Mouse (Mus musculus): ENCODE data around the gene Mospd2. TPM values are rescaled to one million over a fixed set of nuclear protein-coding genes. Genes with fewer than 3 reads are reported as not detected.
A peak's percentile ranks its signal among the peaks of the same experiment; 100 is the strongest.

Mospd2 gene
- total RNA-seq (2014; rRNA removed) (18.6 and 22.3 TPM in 2 replicates), polyA plus RNA-seq (2015; fragmentation: Nextera tagmentation; extraction: Ambion mirVana) (9.3 and 10.0 TPM in 2 replicates)

DNA sequence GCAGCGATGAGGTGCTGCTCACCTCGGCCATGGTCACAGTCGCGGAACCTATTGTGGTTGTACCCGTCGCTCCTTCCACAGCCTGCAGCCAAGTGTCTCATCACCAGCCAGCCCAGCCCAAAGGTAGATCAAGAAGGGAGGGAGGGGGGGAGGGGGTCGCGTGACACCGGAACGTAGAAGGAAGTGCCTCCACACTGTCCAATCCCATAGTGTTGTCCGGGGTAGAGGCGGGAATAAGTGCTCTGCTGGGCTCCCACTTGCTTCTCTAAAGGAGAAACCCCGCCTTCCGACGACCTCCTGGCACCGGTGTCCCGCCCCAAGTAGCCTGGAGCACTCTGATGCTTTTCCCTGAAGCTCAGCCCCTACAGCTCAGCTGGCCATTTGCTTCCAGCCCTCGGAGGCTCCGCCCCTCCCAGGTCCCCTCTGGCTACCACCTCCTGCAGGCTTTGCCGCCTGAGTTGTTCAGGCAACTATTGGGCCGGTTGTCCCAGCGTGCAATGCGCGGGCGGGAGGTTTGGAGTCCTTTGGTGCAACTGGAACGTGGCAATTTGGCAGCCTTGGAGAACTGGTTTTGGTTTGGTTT is at the start of gene Mospd2, which contains the start of gene Fancb:
TSS of gene Mospd2 (minus strand) at position 183 of the 583 bp plus-strand sequence.
TSS of gene Fancb (plus strand) at position 400 of the 583 bp plus-strand sequence.
- no peaks in the 10 kb centered on the region for H3K4me1 ChIP-seq (ENCODE audit: insufficient read depth, low read length)
- 24% methylated on average over 25 of the region's 26 CpGs for WGBS
- no peaks in the 10 kb centered on the region for H3K36me3 ChIP-seq (ENCODE audit: insufficient read depth, low read length)
- DNase-seq (ENCODE audit: low spot score) (peak; percentile 90), ATAC-seq (ENCODE audit: low FRiP score) (peak; percentile 99)
- peak within 1 kb of the TSS; percentile 51 for H3K4me2 ChIP-seq (ENCODE audit: low read depth, low read length, poor library complexity, severe bottlenecking)
- H3K27ac ChIP-seq (ENCODE audit: low read depth, low read length): 0 out of 2 replicates have a peak within 1 kb of the TSS, but pooled peaks have one; percentile 26
- peak; percentile 1; the same call in 1 of the 2 replicates for TF ChIP-seq CTCF (IDR thresholded peaks at IDR 0.05)
- H3K9ac ChIP-seq (replicated peaks; ENCODE audit: low read length, poor library complexity, severe bottlenecking): peak within 1 kb of the TSS; percentile 54; the same call in 1 of the 2 replicates
- no peaks in the 10 kb centered on the region; the same call in 1 of the 2 replicates for H3K27me3 ChIP-seq (ENCODE audit: insufficient read depth, low read length)
- H3K9me3 ChIP-seq (ENCODE audit: low read length): no peaks in the 10 kb centered on the region
- H3K4me3 ChIP-seq (ENCODE audit: low read depth, low read length): peak within 1 kb of the TSS; percentile 51

DNA sequence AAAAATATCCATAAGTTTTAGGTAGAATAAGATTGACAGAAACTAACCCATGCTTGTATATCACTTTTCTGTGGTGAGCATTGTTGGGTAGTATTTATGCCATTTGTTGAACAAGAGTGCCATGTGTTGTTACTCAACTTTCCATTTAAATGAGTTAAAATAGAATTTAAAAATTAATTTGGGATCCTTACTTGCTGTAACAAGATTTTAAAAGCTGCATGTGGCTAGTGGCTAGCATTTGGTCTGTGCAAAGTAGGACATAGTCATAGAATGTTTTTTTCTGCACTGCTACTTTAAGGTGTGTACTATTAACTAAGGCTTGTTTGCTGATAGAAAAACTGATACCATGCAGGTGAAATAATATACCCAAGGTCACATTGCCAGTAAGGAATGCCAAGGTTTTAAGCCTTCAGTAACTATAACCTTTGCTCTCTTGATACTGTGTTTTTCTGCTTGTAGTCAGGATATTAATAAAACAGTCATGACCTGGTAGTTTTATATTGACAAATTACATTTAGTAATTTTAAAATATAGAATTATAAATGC is 24.7 kb upstream of the Mospd2 start, which contains the start of gene Gm17604:
TSS of gene Gm17604 (minus strand) at position 51 of the 546 bp plus-strand sequence.
- H3K4me3 ChIP-seq (ENCODE audit: low read depth, low read length): no peak within 1 kb of the TSS
- H3K4me2 ChIP-seq (ENCODE audit: low read depth, low read length, poor library complexity, severe bottlenecking): no peak within 1 kb of the TSS
- no peaks in the 10 kb centered on the region for H3K4me1 ChIP-seq (ENCODE audit: insufficient read depth, low read length)
- H3K27me3 ChIP-seq (ENCODE audit: insufficient read depth, low read length): no peaks in the 10 kb centered on the region
- no peak for DNase-seq (ENCODE audit: low spot score)
- no peaks in the 10 kb centered on the region for H3K9me3 ChIP-seq (ENCODE audit: low read length)
- H3K9ac ChIP-seq (replicated peaks; ENCODE audit: low read length, poor library complexity, severe bottlenecking): no peak within 1 kb of the TSS
- TF ChIP-seq CTCF (IDR thresholded peaks at IDR 0.05): no peak
- no peaks in the 10 kb centered on the region for H3K36me3 ChIP-seq (ENCODE audit: insufficient read depth, low read length)
- no peak for ATAC-seq (ENCODE audit: low FRiP score)
- H3K27ac ChIP-seq (ENCODE audit: low read depth, low read length): no peak within 1 kb of the TSS

DNA sequence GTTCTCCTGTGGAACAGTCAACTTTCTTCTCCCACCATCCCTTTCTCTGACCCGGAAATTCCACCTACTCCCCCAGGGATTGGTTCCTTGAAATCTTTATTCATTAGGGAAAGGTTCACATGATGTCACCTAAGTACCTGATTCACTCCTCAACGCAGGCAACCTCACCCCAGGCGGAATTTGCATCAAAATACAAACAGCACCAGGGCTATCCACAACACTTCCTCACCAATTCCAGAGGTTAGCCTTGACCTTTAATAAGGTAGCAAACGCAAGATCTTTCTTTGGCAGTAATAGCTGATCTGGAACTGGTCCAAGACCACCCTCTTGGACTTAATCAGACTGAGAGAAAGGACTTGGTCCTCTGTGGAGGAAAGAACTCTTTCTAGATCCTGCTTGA is 23.0 kb upstream of the Mospd2 start:
- no peak overlapping the region for H3K4me2 ChIP-seq (ENCODE audit: low read depth, low read length, poor library complexity, severe bottlenecking)
- no peak overlapping the region for H3K9ac ChIP-seq (replicated peaks; ENCODE audit: low read length, poor library complexity, severe bottlenecking)
- H3K4me3 ChIP-seq (ENCODE audit: low read depth, low read length): no peak overlapping the region
- TF ChIP-seq CTCF (IDR thresholded peaks at IDR 0.05): no peak
- H3K36me3 ChIP-seq (ENCODE audit: insufficient read depth, low read length): no peaks in the 10 kb centered on the region
- DNase-seq (ENCODE audit: low spot score) (no peak), ATAC-seq (ENCODE audit: low FRiP score) (no peak)
- WGBS: 49% methylated on average over 4 of the region's 4 CpGs
- H3K27ac ChIP-seq (ENCODE audit: low read depth, low read length): no peak overlapping the region
- no peaks in the 10 kb centered on the region for H3K4me1 ChIP-seq (ENCODE audit: insufficient read depth, low read length)
- H3K27me3 ChIP-seq (ENCODE audit: insufficient read depth, low read length): no peaks in the 10 kb centered on the region
- H3K9me3 ChIP-seq (ENCODE audit: low read length): no peaks in the 10 kb centered on the region

DNA sequence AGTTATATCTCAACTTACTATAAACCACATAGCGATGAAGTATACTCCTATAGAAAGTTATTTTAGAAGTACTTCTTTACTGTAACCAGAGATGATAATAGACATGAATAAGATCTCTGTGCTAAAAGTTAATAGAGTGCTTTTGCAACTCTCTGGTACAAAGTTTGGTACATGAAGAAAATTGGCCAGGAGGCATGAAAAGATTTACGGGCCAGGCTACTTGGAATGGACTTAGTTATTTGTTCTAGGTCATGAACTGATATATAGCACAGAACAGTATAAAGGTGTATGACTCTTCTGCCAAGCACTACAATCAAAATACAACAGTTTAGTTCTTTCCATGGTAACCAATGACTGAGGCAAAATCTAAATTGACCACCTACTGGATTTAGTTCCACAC is 1.3 kb downstream of the Mospd2 start:
- H3K27ac ChIP-seq (ENCODE audit: low read depth, low read length): no peak overlapping the region
- DNase-seq (ENCODE audit: low spot score) (no peak), ATAC-seq (ENCODE audit: low FRiP score) (no peak)
- WGBS: 94% methylated on average over 2 of the region's 2 CpGs
- H3K36me3 ChIP-seq (ENCODE audit: insufficient read depth, low read length): no peaks in the 10 kb centered on the region
- TF ChIP-seq CTCF (IDR thresholded peaks at IDR 0.05): no peak
- H3K27me3 ChIP-seq (ENCODE audit: insufficient read depth, low read length): no peaks in the 10 kb centered on the region; the same call in 1 of the 2 replicates
- H3K4me2 ChIP-seq (ENCODE audit: low read depth, low read length, poor library complexity, severe bottlenecking): peak overlapping the region; percentile 51
- H3K4me3 ChIP-seq (ENCODE audit: low read depth, low read length): no peak overlapping the region
- H3K9me3 ChIP-seq (ENCODE audit: low read length): no peaks in the 10 kb centered on the region
- H3K4me1 ChIP-seq (ENCODE audit: insufficient read depth, low read length): no peaks in the 10 kb centered on the region
- H3K9ac ChIP-seq (replicated peaks; ENCODE audit: low read length, poor library complexity, severe bottlenecking): no peak overlapping the region

DNA sequence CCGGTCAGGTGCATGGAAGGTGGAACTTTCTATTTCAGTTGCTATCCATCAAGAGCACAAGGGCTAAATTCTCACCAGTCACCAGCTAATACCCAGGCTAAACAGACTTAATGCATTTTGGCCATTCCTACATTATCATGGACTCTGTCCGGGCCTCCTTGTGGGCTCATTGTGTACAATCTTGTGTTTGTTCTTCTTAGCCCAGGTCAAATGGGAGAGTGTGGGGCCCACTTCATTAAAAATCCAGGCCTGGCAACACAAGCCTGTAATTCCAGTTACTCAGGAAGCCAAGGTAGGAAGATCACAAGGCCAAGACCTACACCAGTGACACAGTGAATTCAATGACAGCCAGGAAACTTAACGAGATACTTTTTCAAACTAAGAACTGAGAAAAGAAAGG is 9.0 kb downstream of the Mospd2 start:
- H3K27ac ChIP-seq (ENCODE audit: low read depth, low read length): no peak overlapping the region
- H3K4me3 ChIP-seq (ENCODE audit: low read depth, low read length): no peak overlapping the region
- 79% methylated on average over 3 of the region's 3 CpGs for WGBS
- DNase-seq (ENCODE audit: low spot score) (no peak), ATAC-seq (ENCODE audit: low FRiP score) (no peak)
- H3K9me3 ChIP-seq (ENCODE audit: low read length): no peaks in the 10 kb centered on the region
- H3K9ac ChIP-seq (replicated peaks; ENCODE audit: low read length, poor library complexity, severe bottlenecking): no peak overlapping the region
- TF ChIP-seq CTCF (IDR thresholded peaks at IDR 0.05): no peak
- no peaks in the 10 kb centered on the region for H3K4me1 ChIP-seq (ENCODE audit: insufficient read depth, low read length)
- no peaks in the 10 kb centered on the region for H3K36me3 ChIP-seq (ENCODE audit: insufficient read depth, low read length)
- H3K27me3 ChIP-seq (ENCODE audit: insufficient read depth, low read length): no peaks in the 10 kb centered on the region
- no peak overlapping the region for H3K4me2 ChIP-seq (ENCODE audit: low read depth, low read length, poor library complexity, severe bottlenecking)

DNA sequence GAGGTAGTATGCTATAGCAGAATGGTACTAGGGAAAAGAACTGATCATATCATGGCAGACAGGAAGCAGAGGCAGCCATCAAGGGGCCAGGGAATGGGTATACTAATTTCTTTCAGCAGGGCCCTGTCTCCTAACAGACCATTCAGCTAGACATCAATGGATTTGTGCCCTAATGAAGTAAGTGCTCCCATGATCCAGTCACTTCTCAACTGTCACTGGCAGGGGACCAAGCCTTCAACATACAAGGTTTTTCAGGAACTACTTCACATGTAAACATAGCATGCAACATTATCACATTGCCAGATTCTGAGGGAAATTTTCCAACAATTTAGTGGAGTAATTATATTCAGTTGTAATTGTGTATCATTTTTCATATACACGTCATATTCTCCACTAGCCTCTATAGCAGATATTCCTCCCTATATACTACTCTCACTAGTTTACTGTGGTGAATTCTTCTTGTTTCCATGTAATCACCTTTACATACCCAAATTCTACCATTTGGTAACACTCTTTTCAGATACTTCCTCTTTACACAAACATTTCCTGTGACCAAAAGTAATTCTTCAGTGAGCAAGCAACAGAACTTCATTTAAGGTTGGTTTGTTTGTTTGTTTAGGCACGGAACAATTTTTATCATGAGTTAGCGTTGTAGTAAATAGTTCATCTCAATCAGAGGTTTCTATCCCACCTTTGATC is 14.3 kb downstream of the Mospd2 start:
- Histone ChIP-seq H3K9me3 (ENCODE audit: low read length) (no peaks in the 10 kb centered on the region), H3K9ac (replicated peaks; ENCODE audit: low read length, poor library complexity, severe bottlenecking) (no peak overlapping the region), H3K4me3 (ENCODE audit: low read depth, low read length) (no peak overlapping the region), H3K27me3 (ENCODE audit: insufficient read depth, low read length) (no peaks in the 10 kb centered on the region), H3K4me1 (ENCODE audit: insufficient read depth, low read length) (no peaks in the 10 kb centered on the region), H3K36me3 (ENCODE audit: insufficient read depth, low read length) (no peaks in the 10 kb centered on the region), H3K4me2 (ENCODE audit: low read depth, low read length, poor library complexity, severe bottlenecking) (no peak overlapping the region), H3K27ac (ENCODE audit: low read depth, low read length) (no peak overlapping the region)
- TF ChIP-seq CTCF (IDR thresholded peaks at IDR 0.05): no peak
- WGBS: 92% methylated on average over 3 of the region's 3 CpGs
- no peak for DNase-seq (ENCODE audit: low spot score)
- no peak for ATAC-seq (ENCODE audit: low FRiP score)
